Mouse (Mus musculus) brain, embryonic 18.5 days (tissue): ENCODE data around the gene Eif4b.
"Not testable (repeated sequence)": the region's sequence is repeated elsewhere in the genome, so short reads cannot be mapped to it uniquely, and the experiment has no call there.

Experiments
- DNase-seq: peaks from one replicate; pipeline ENCODE4 v3.0.0-alpha.2; 2012; ENCODE audit warnings: low read depth, low spot score

The Eif4b gene

GRCm38 (mm10) chr15:102074876-102075585, 1.5 kb downstream of the Eif4b start:
- no peak for DNase-seq

GRCm38 (mm10) chr15:102077111-102077677, 3.6 kb downstream of the Eif4b start:
- DNase-seq: no peak

- DNase-seq: no peak
Observed at GRCm38 (mm10) chr15:102079221-102079620, 5.6 kb downstream of the Eif4b start.

- DNase-seq: not testable (repeated sequence)
Observed at GRCm38 (mm10) chr15:102079924-102080323, 6.4 kb downstream of the Eif4b start.

GRCm38 (mm10) chr15:102080429-102080828, 6.9 kb downstream of the Eif4b start:
- DNase-seq: no peak

GRCm38 (mm10) chr15:102082148-102082547, 8.6 kb downstream of the Eif4b start:
- DNase-seq: no peak

- no peak for DNase-seq
Observed at GRCm38 (mm10) chr15:102083028-102083427, 9.5 kb downstream of the Eif4b start.

GRCm38 (mm10) chr15:102089914-102090585, 16.5 kb downstream of the Eif4b start:
- DNase-seq: no peak

GRCm38 (mm10) chr15:102091063-102091679, 17.6 kb downstream of the Eif4b start:
- DNase-seq: no peak

- no peak for DNase-seq
Observed at GRCm38 (mm10) chr15:102091688-102092087, 18.1 kb downstream of the Eif4b start.

- no peak for DNase-seq
Observed at GRCm38 (mm10) chr15:102092222-102092621, 18.6 kb downstream of the Eif4b start.

- DNase-seq: no peak
Observed at GRCm38 (mm10) chr15:102094157-102094556, 20.6 kb downstream of the Eif4b start.

GRCm38 (mm10) chr15:102094988-102095387, 21.4 kb downstream of the Eif4b start:
- DNase-seq: no peak

GRCm38 (mm10) chr15:102097147-102097915, 23.8 kb downstream of the Eif4b start:
- no peak for DNase-seq

GRCm38 (mm10) chr15:102097991-102098555, 24.5 kb downstream of the Eif4b start:
- no peak for DNase-seq

- DNase-seq: no peak
Observed at GRCm38 (mm10) chr15:102099260-102099659, 25.7 kb downstream of the Eif4b start.

GRCm38 (mm10) chr15:102099771-102100160, 26.2 kb downstream of the Eif4b start:
- DNase-seq: no peak

GRCm38 (mm10) chr15:102100161-102100981, 26.8 kb downstream of the Eif4b start, which contains the start of gene Tns2:
Tns2 (plus strand) TSS chr15:102100413.
- no peak for DNase-seq

- no peak for DNase-seq
Observed at GRCm38 (mm10) chr15:102100996-102101671, 27.6 kb downstream of the Eif4b start.
